Mouse (Mus musculus) kidney, adult 2 months (tissue): ENCODE data around the gene Snd1.

Experiments used
- CTCF ChIP-seq: fragments of 200-500 bp; conservative IDR thresholded peaks from 2 replicates; pipeline ENCODE4 v1.5.1; 2011; ENCODE audit warnings: low read depth, mild to moderate bottlenecking, control low read depth, low read length, moderate library complexity, mixed read lengths; ENCODE audit not compliant: insufficient read depth, insufficient read length
- POLR2A ChIP-seq: fragments of 200-500 bp; IDR thresholded peaks from one replicate; pipeline ENCODE4 v1.6.1; 2011; ENCODE audit warnings: low read depth, low read length, control low read depth

DNA sequence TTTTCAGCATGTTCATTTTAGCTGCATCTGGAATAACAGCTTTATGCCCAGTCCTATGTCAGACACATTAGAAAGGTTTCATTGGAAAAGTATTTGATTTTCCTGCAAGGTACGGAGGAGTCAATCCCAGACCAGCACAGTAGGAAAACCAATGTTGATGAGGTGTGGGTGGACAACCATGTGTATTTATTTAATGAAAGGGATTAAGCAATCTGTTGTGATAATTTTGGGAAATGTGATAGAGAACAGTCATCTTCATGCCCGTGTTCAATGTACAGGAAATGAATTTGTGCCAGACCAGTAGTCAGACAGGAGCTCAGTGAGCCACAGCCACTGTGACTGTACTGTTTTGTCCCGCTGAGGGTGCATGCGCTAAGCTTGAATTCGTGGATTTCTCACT, 212.8 kb downstream of the Snd1 start:
- no peak for TF ChIP-seq POLR2A
- TF ChIP-seq CTCF, result no peak
